Mouse (Mus musculus): ENCODE measurements around the gene Slc7a1. TPM values are rescaled to one million over a fixed set of nuclear protein-coding genes. Genes with fewer than 3 reads are reported as not detected.
"Not testable (repeated sequence)": the region's sequence is repeated elsewhere in the genome, so short reads cannot be mapped to it uniquely, and the experiment has no call there.

The Slc7a1 gene
- total RNA-seq, 4 experiments from 2014 or later, result 22.9 to 24.3 (median 23.5) TPM

- no peak for DNase-seq (ENCODE audit: low spot score in 2 of 2)
Observed at GRCm38 (mm10) chr5:148331229-148331776, 68.4 kb downstream of the Slc7a1 start.

GRCm38 (mm10) chr5:148328982-148329381, 70.7 kb downstream of the Slc7a1 start:
- no peak for DNase-seq (ENCODE audit: low spot score in 2 of 2)

- not testable (repeated sequence) for DNase-seq (ENCODE audit: low spot score in 2 of 2)
Observed at GRCm38 (mm10) chr5:148326295-148326694, 73.4 kb downstream of the Slc7a1 start.

- no peak for DNase-seq (ENCODE audit: low spot score in 2 of 2)
Observed at GRCm38 (mm10) chr5:148325317-148325885, 74.3 kb downstream of the Slc7a1 start.

GRCm38 (mm10) chr5:148314931-148315330, 84.8 kb downstream of the Slc7a1 start:
- no peak for DNase-seq (ENCODE audit: low spot score in 2 of 2)

- DNase-seq (ENCODE audit: low spot score in 2 of 2), result no peak
Observed at GRCm38 (mm10) chr5:148312443-148312842, 87.3 kb downstream of the Slc7a1 start.

- DNase-seq (ENCODE audit: low spot score in 2 of 2), result no peak
Observed at GRCm38 (mm10) chr5:148310790-148311189, 88.9 kb downstream of the Slc7a1 start.

- DNase-seq (ENCODE audit: low spot score in 2 of 2), result no peak
Observed at GRCm38 (mm10) chr5:148304112-148304511, 95.6 kb downstream of the Slc7a1 start.

GRCm38 (mm10) chr5:148302968-148303367, 96.7 kb downstream of the Slc7a1 start:
- DNase-seq (ENCODE audit: low spot score in 2 of 2), result no peak

- peak in 1 of 2 experiments; percentile 17 for DNase-seq (ENCODE audit: low spot score in 2 of 2)
Observed at GRCm38 (mm10) chr5:148293346-148293745, 106.4 kb downstream of the Slc7a1 start.

- DNase-seq (ENCODE audit: low spot score in 2 of 2), result no peak
Observed at GRCm38 (mm10) chr5:148292862-148293261, 106.8 kb downstream of the Slc7a1 start.

- no peak for DNase-seq (ENCODE audit: low spot score in 2 of 2)
Observed at GRCm38 (mm10) chr5:148289951-148290350, 109.8 kb downstream of the Slc7a1 start.

- no peak for DNase-seq (ENCODE audit: low spot score in 2 of 2)
Observed at GRCm38 (mm10) chr5:148288804-148289203, 110.9 kb downstream of the Slc7a1 start.

GRCm38 (mm10) chr5:148287529-148287928, 112.2 kb downstream of the Slc7a1 start:
- DNase-seq (ENCODE audit: low spot score in 2 of 2), result no peak

GRCm38 (mm10) chr5:148283584-148283983, 116.1 kb downstream of the Slc7a1 start:
- DNase-seq (ENCODE audit: low spot score in 2 of 2), result no peak

GRCm38 (mm10) chr5:148283177-148283576, 116.5 kb downstream of the Slc7a1 start:
- DNase-seq (ENCODE audit: low spot score in 2 of 2), result no peak

GRCm38 (mm10) chr5:148282631-148283030, 117.1 kb downstream of the Slc7a1 start:
- DNase-seq (ENCODE audit: low spot score in 2 of 2), result peak in 1 of 2 experiments; percentile 13

GRCm38 (mm10) chr5:148282093-148282492, 117.6 kb downstream of the Slc7a1 start:
- DNase-seq (ENCODE audit: low spot score in 2 of 2), result no peak

GRCm38 (mm10) chr5:148280321-148280720, 119.4 kb downstream of the Slc7a1 start:
- DNase-seq (ENCODE audit: low spot score in 2 of 2), result no peak

- DNase-seq (ENCODE audit: low spot score in 2 of 2), result no peak
Observed at GRCm38 (mm10) chr5:148278233-148278632, 121.5 kb downstream of the Slc7a1 start.
